Mouse (Mus musculus): ENCODE results near the gene Gm45213.
A peak's percentile ranks its signal among the peaks of the same experiment; 100 is the strongest.

The Gm45213 gene

DNA sequence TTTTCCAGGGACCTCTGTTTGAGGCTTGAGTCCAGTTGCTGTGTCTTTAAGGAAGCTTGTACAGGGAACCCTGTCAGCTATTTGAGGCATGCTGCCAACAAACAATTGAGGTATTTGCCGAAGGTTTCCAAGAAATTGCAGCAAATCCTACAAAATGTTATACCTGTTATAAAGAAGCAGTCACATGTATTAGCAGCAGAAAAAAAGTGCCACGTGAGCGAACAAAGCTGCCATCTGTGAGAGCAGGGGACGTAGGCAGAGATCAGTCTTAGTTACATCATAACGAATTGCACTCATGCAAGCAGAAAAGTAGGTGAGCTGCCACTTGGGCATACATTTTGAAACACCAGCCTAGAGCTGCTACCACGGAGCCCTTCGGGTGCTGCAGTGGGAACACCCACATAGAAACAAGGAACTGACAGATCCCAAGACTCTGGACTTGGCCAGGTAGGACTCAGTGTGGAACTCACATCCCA is 63.2 kb downstream of the Gm45213 start:
- peak; percentile 29 for DNase-seq (ENCODE audit: low read depth, low spot score)

DNA sequence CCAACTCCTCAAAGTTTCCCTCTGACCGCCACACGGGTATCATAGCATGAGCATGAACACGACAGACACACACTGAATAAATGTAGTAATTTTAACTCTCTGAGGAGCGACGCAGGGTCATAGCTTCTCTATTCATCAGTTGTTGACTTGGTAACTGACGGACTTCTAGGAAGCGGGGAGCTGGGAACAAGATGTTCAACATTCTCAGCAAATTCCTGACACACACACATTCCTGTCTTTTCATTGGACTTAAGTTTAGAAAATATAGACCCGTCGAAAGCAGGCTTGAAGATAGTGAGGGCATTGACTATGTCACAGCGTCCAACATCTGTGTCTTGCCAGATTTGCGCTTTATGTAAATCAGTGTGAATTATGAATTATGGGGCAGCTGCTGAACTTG is 63.8 kb downstream of the Gm45213 start:
- DNase-seq (ENCODE audit: low read depth, low spot score) = no peak

DNA sequence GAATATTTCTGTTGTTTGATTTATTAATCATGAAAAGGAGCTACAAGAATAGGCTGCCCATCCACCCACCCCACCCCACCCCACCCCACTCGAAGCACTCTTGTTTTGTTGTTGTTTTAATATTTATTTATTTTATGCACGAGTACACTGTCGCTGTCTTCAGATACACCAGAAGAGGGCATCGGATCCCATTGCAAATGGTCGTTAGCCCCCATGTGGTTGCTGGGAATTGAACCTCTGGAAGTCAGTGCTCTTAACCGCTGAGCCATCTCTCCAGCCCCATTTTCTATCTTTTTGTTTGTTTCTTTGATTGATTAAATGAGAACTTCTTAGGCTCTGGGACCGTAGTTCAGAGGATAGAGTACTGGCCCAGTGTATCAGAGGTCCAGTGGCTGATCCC is 64.5 kb downstream of the Gm45213 start:
- DNase-seq (ENCODE audit: low read depth, low spot score) = no peak

DNA sequence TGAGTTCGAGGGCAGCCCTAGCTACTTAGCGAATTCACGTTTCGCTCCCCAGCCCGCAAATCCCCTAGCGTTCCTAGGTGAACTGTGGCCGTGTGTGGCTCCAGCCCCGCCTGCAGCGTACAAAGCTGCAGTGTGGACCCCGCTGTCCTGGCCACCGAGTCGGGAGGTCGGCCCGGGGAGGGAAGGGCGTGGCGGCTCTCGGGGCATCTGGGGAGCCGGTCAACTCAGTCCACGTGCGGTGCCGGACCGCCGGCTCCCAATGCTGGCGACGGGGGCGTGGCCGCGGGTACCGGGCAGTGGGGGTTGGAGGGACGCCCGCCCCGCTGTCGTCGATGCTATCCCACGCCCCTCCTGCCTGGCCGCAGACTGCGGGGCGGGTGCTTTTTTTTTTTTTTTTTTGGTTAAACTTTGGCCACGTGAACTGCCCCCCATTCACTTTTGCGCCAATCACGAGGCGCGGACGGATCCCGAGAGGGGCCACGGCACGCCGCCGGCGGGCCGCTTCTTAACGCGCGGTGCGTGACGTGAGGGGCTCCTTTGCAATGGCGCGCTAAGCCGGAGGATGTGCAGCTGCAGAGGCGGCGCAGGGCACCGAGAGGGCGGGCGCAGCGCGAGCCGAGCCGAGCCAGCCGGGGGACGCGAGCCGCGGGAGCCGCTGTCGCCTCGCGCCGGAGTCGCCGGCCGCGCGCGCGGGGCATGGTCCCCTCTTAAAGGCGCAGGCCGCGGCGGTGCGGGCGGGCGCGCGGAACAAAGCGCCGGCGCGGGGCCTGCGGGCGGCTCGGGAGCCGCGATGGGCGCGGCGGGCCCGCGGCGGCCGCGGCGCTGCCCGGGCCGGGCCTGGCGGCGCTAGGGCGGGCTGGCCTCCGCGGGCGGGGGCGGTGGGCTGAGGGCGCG is 65.8 kb downstream of the Gm45213 start, which contains the start of gene Chsy1:
Gene Chsy1, plus strand, starts transcription at position 555 of the 894 bp plus-strand sequence.
- peak; percentile 80 for DNase-seq (ENCODE audit: low read depth, low spot score)

DNA sequence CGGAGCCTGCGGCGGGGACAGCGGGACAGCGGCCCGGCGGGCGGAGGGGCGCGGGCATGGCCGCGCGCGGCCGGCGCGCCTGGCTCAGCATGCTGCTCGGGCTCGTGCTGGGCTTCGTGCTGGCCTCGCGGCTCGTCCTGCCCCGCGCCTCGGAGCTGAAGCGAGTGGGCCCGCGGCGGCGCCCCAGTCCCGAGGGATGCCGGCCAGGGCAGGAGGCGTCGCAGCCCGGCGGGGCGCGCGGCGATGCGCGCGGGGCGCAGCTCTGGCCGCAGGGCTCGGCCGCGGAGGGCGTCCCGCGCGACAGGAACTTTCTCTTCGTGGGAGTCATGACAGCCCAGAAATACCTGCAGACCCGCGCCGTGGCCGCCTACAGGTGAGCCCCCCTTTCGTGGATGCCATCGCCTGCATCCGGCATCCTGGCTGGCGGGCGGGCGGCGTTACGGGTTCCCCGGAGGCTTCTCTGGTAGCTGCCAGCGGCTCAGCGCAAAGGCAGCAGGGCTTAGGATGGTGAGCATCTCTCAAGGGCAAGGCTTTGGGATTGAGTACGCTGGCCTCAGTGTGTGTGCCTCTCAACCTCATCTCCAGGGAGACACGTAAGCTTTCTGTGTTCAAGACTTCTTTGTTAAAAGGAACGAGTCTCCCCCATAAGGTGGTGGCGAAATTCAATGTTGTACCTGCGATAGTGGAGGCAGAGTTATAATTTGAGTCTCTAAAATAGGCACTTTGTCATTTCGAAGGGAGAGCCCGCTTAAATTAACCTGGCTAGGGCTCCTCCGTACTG is 66.6 kb downstream of the Gm45213 start:
- no peak for DNase-seq (ENCODE audit: low read depth, low spot score)

DNA sequence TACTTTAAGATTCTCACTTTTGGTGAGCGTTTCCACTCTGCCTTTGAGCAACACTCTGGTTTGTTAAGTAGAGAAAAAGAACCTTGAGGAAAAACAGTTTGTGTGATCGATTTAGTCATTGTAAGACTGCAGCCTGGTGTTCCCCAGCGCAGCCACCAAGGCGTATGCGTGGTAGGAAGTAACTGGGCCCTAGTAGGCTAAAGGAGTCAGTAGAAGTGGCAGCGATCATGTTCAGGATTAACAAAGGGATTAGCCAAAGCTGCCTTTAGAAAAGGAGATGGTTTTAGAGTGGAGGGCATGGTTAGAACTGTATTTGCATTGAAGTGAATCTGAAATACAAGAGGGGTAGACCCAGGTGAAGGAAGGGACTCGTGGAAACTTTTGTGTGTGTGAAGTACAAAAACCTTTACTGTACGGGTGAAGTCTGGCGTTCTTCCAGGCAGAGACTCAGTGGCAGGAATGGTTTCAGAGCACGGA is 67.3 kb downstream of the Gm45213 start:
- no peak for DNase-seq (ENCODE audit: low read depth, low spot score)

DNA sequence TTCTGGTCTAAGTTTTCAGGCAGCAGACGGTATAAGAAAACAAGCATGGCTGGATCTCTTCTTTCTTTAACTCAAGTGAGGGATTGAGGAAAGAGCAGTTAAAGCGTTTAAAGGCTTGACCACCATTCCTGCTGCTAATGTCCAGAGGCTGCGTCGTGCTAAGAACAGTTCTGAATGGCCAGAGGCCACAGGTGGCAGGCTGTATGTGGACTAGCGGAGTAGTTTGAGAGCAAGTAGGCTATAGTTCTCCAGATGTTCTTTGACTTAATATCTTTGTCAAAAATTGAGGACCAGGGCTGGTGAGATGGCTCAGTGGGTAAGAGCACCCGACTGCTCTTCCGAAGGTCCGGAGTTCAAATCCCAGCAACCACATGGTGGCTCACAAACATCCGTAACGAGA is 67.8 kb downstream of the Gm45213 start:
- no peak for DNase-seq (ENCODE audit: low read depth, low spot score)

Data from telencephalon, adult 2 months (tissue).